Mouse (Mus musculus) layer of hippocampus, postnatal 14 days (tissue): Measurements from ENCODE around the gene Nkd1. TPM values are rescaled to one million over a fixed set of nuclear protein-coding genes. Genes with fewer than 3 reads are reported as not detected.
A peak's percentile ranks its signal among the peaks of the same experiment; 100 is the strongest.

ENCODE experiments used
- DNase-seq, 2 experiments: peaks; one replicate each; pipeline ENCODE4 v3.0.0; 2021 to 2022; ENCODE audit warnings: low spot score in 2 of 2, mixed read lengths in 1 of 2
- total RNA-seq, 2 experiments: library from RNA; stranded (reverse); gene quantifications; 2 replicates each; pipeline ENCODE4 v1.2.3; 2021

Gene Nkd1
- total RNA-seq, 2 experiments from 2014 or later: 13.4 to 14.7 TPM

DNA sequence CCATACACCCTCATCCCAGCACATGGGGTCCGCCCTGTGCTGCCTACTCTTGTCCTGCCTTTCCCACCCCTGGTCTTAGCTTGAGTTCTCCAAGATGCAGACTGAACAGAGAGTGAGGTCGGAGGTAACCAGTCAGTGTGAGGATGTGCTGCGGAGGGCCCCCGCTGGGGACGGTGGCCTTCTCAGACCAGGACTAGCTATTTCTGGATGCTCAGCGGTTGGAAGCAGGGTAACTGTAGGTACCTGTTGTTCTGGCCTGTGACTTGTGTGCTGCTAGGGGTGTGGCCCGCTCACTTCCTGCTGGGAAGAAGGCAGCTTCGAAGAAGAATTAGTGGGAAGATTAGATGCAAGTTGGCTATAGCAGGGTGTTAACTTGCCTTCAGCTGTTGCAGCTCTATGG is 87.9 kb downstream of the Nkd1 start:
- no peak for DNase-seq

DNA sequence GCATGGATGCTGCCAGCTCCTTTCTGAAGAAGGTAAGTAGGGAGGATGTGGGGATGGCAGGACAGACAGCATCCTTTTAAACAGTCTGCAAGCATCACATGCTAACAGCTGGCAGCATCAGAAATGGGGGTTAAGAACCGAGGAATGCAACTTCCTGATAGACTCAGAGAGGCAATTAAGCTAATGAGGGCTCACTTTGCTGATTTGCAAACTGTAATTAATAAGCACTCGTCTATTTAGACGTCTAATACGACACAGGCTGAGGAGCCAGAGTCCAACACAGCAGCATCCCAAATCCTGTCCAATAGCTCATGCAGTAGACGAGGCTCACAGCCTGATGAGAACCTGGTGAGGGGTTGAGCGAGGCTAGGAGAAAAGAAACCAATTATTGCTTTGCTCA is 89.1 kb downstream of the Nkd1 start:
- no peak for DNase-seq

DNA sequence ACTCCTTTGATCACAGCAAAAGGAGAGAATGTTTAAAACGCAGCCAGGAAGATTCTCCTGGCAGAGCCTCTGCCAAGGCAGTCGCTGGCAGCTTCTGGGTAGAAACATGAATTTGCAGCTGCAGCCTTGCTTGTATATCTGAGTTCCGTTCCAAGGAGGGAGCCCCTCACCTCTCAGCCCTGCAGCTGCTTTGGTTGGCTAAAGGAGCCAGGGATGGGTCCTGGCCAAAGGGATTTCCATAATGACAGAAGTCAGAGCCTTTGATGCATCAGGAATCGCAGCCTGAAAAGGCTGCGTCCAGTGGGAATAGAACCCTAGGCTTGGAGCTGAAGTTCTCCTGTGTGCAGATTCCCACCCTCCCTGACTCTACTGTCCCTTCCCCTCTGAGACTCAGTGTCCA is 93.8 kb downstream of the Nkd1 start:
- DNase-seq: no peak

DNA sequence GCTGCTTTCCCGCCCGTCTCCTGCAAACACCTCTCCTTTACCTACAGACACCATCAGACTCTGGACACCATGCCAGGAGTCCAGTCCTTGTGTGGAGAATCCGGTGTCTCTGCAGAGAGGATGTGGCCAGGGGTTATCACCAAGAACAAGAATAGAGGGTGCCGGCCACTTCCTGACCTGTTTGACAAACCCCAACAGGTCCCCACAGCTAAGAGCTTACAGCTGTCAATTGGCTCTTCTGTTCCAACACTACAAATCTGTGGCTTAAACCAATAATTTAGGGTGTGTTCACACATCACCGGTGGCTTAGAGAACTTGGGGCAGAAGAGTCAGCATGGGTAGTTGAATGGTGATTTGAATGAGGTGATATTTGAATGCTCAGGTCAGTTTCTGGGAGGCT is 97.5 kb downstream of the Nkd1 start:
- DNase-seq: no peak

DNA sequence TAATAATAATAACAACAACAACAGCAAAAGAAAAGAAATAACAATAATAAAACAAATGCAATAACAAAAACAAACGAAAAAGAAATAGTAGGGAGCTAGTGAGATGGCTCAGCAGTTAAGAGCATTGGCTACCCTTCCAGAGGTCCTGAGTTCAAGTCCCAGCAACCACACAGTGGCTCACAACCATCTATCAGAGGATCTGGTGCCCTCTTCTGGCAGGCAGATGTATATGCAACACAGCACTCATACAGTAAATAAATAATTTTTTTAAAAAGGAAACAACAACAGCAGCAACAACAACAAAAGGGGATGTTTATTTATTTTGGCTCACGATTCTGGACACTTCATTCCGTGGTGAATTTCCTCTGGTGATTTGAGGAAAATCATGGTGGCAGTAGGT is 98.4 kb downstream of the Nkd1 start:
- no peak for DNase-seq

DNA sequence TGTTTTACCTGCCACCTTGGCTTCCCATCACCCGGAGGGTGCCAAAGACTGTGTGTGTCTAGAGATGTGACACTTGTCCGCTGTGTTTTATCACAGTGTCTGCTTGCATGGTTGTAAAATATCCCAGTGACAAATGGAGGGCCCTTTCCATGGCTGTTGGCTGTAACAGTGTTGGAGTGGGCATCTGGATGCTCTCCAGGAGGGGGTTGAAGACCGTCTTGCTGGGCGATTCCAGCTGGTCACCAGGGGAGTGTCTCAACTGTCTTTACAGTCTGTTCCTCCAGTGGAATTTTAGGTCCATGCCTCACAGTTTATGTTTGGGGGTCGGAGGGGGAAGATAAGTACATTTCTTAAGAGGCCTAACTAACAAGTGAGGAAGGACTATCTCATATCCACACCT is 99.8 kb downstream of the Nkd1 start:
- no peak for DNase-seq

DNA sequence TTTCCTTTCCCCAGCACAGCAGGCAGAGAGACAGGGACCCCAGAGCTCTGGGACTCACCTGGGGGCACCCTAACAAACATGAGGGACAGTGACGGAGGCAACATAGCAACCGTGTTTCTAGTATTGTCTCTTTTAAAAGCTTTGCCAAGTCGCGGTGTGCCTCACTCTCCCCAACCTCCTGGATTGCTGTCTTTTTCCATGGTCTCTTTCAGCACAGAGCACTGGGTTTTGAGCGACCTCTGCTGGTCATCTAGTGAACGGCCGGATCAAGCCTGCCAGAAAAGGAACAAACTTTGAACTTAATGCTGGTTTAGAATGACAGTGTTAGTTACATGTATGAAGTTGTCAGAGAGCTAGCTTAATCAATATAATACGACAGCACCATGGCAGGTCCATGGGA is 100.3 kb downstream of the Nkd1 start:
- DNase-seq: peak; percentile 80 to 84

DNA sequence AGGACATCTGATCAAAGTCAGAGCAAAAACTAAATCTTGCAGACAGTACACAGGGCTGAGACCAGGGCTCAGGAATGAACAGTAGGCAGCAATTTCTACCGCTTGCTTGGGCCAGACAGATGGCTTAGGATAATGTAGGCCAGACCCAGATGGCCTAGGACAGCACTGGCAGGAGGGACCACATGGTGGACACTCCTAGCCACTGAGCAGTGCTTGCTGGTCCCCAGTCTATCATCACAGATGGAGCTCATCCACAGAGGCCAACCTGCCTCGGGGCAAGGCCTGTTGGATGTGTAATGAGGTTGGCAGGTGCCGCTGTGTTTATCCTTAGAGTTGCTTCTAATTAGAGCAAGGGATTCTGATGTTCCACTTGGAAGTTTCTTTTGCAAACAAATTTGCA is 102.2 kb downstream of the Nkd1 start:
- DNase-seq: no peak

DNA sequence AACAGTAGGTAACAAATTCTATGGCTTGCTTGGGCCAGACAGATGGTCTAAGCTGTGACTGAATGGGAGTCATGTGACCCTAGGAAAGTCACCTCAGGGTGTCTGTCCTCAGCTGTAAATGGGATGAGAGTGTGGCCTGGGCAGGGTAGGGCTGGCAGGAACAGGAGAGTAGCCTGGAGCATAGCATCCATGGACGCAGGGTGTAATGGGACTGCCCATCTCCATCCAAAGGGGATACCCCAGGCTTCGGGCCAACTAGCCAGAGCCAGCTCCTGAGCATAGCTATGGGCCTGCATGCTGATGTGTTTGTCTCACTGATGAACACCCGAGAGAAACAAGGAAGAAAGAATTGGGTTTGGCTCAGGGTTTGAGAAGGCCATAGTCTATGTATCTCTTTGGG is 103.1 kb downstream of the Nkd1 start:
- DNase-seq: no peak

DNA sequence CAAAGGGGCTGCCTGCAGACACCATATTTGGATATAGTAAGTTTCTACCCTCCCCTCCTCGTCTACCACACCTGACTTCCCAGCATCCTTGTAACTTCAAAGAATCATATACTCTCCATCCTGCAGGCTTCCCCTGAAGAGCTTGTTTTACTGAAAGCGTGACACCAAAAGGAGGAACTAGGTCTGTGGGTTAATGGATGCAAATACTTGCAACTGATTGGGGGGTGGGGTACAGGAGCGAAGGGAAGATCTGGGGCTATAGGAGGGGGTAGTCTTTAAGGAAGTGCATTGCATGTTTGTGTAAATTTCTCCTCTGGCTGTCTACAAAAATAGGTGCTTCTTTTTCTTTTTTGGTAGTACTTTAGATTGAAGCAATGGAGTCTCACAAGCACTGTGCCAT is 105.3 kb downstream of the Nkd1 start:
- no peak for DNase-seq

DNA sequence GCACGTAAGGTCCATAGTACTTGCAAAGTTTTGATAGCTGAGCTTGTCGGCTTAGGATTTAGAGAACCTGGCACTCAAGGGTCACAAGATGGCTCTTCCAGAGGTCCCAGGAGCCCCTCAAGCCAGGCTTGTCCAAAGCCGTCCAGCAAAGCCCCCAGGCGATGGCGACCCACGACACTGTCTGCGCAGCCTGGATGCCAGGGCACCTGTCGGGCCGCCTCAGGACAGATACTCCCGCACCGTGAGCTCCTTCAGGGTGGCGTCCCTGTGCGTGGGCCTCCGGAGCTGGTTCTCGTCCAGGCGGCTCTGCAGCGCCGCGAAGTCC is 105.7 kb downstream of the Nkd1 start:
- DNase-seq: no peak

DNA sequence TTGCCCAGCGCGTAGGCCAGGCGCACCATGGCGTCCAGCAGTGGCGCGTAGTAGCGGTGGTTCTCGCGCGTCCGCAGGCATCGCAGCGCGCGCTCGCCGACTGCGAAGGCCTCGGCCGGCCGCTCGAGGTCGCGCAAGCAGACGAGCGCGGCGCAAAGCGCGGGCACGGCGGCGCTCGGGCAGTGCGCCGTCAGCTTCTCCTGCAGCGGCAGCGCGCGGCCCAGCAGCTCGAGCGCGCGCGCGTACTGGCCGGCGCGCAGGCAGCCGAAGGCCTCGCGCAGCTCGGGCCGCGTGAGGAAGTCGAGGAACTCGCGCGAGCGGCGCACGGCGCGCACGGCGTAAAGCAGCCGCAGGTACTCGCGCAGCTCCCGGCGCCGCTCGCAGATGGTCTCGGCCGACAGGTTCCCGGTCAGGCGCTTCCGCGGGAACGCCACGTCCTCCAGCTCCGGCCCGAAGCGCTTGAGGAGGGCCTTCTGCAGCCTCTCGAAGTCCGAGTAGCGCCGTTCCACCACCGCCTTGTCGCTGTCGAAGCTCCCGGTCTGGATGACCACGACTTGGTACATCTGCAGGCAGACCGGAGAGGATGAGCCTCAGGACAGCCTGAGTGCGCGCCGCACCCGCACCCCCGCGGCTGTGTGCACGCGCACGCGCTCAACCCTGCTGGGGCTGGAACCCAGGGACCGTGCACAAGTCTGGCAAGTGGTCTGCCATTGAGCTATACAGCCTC is 106.3 kb downstream of the Nkd1 start:
- peak; percentile 67 to 78 for DNase-seq

DNA sequence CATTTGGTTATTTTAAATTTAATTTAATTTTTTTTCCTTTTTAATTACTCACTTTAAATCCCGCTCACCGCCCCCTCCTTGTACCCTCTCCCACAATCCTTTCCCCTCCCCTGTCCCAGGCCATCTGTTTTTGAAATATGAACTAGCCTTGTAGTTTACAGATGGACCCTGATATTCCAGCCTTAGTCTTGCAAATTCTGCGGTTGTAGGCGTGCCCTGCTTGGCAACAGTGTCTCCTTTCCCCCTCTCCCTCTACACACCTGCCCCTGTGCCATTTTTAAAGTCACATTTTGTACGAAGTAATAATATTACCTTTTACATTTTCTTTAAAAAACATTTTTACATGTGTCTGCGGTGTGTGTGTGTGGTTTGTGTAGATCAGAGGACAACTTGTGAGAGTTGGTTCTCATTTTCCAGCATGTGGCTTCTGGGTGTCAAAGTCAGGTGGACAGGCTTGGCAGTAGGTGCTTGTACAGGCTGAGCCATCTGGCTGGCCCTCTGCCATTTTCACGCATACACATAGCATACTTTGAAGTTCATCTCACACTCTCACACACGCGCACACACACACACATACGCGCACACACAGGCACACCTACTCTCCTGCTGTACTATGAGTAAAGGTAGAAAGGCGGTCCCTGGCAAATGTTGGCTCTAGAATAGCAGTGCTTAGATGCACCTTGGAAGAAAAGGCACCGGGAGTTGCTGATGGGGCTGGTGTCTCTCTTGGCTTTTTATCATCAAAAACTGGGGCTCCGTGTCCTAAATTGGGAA is 107.0 kb downstream of the Nkd1 start:
- no peak for DNase-seq

DNA sequence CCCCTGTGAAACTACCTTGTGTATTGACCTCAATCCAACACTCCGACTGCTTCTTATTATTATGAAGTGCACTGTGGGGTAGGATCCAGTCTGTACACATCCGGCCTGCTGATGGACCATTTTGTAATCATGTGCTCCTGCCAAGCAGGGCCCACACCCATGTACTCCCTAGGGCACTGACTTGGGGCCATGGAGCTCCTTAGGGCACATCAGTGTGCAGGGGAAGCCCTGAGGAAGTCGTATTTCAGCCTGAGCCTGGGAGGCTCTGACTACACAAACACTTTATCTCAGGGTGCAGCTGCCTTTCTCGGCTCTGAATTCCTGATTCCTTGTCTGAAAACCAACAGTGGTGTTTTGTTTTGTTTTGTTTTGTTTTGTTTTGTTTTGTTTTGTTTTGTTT is 109.1 kb downstream of the Nkd1 start:
- DNase-seq: no peak

DNA sequence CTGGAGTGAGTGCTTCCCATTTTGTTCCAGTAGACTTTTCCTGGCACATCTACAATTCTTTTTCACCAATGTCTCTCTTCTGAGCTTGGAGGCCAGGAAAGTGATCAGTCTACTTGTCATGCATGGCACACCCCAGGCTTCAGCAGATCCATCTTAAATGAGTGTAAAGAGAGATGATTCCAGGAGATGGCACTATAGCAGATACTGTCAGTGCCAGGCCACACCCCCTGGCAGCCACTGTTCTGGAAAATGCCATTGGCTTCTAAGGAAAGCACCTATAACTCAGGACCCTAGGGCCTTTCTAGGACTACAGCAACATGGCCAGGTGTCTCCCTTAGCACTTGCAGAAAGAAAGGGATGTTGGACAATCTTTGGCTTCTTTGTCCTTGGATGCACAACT is 109.9 kb downstream of the Nkd1 start:
- DNase-seq: peak in 1 of 2 experiments; percentile 57

DNA sequence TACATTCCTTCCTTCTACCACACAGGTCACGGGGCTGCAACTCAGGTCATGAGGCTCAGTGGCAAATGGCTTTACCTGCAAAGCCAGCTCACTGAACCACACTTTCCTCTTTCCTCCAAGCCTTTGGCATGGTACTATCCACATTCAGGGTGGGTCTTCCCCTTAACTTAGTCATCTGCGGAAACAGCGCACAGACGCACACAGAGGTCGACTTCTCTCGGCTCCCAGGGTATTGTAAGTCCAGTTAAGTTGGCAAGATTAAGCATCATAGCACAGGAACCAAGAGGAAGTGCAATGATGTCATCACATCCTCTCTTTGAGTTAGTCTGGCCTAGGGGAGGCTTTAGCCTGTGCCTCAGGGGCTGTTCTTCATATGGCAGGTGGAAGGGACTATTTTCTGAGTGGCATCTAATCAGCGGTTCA is 112.2 kb downstream of the Nkd1 start:
- DNase-seq: no peak

DNA sequence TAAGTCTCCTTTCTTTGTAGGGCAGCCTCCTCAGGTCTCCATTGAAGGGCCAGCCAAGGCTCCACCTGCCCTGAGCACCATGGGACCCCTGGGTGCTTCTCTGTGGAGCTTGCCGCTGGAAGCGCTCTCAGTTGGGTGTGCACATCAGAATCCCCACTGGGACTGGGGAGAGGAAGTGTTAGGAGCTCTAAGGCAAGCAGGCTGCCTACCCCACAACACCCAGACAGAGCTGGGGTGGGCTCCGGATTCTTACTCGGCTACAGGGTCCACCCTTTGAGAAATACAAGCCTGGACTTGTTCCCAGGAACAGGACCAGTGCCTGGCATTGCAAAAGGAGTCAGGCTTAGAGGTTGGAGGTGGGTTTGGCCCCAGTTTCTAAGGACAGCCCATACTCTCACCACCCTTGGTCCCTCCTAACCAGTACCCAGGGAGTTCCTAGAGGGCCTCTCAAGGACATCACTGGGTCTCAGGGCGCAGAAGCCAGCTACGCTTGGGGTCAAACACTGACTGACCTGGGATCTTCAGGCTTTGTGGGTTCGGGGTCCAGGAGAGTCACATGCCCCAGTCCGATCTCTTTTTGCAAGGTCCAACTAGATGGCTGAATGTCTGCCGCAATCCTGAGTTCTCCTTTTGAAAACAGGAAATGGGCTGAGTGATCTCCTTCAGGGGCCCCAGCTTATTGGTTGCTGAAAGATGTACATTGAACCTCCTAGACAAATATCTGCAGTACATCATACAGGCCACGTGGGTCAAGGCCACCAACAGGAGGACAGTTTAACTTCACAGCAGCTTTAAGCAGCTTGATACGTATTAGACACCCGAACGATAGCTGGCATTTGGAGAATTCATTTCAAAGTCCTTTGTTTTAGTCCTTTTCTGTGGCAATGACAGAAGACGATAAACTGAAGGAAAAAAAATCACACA is 114.6 kb downstream of the Nkd1 start, which contains the start of gene Snx20:
Gene Snx20, minus strand, starts transcription at position 655 of the 924 bp plus-strand sequence.
- no peak for DNase-seq

DNA sequence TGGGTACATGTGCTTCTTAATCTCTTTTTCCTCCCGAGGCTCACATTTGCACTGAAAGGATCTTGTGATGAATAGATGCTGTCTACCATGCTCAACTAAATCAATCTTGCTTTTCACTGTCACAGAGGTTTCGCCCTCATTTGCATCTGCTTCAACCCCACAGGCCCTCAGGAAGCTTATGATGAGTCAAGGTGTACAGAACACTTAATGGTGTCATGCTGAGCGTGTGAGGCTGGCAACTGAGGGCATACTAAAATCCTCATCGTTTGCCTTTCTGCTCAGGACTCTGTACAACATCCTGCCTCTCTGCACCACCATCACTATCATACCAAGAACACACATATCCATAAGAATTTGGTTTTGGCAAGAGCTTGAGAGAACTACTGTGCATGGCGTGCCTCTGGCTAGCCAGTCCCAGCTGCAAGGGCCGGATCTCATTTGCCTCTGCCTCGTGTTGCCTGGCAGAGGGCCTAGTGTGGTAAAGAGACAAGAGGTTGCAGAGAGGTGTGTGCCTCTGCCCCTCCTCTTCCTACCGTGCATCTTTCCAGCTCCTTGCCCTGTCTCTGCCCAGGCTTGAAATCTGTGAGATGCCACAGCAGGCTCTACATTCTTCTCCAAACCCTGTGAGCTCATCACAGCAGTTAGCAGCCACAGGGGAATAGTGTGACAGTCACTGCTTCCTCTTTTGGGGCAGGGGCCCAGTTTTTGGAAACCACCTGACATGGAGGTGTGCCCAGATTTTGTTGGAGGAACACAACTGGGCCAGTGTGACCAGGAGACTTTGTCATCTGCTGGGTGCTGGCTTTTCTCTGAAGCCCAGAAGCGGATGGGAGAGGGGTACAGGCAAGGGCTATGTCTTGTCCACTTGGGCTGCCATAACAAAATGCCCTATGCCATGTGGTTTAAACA is 116.2 kb downstream of the Nkd1 start:
- DNase-seq: no peak

DNA sequence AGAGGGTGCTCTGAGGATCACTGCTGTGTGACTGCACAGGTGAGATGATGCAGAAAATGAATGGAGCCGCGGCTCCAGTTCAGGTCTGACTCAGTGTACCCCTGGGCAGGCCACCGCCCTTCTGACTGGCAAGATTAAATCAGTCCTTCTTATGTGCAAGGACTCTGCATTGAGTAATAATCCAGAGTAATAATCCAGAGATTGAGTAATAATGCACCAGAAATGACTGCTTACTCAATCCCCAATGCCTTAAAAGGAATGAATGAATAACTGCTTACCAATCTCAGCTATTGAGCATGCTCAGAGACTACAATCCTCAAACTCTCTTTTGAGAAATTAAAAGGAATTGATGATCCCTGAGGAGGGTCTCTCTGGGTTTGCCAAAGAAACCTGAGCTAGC is 117.8 kb downstream of the Nkd1 start:
- DNase-seq: no peak

DNA sequence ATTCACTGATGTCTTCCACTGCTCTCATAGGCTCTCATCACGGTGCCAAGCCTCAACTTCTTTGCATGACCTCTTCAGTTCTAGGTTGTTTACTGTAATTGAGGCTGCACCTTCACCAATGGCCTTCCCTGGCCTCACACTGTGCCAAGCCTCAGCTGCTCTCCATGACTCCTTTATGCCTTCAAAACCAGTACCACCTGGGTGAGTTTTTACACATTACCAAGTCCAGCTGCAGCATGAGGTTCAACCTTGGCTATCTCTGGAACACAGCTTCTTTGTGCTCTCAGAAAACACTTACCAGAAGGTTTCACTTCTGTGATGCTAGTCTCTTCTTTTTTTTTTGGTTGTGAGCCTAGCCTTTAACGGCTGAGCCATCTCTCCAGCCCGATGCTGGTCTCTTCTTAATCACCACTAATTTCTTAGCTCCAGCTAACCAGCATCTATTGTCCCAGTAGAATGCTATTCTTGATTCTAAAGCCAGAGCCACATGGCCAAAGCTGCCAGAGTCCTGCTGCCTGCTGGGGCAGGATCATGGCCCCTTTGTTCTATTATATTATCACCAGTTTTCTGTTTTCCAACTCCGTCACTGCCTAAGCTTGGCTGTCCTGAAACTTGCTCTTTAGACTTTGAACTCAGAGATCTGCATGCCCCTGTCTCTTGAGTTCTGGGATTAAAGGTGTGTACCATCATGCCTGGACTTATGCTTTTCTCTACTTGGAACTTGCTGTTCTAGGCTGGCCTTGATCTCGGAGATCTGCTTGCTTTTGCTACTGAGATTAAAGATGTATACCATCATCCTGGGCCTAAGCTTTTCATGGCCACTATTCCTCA is 121.8 kb downstream of the Nkd1 start:
- DNase-seq: no peak
